In the genomic region with DNA sequence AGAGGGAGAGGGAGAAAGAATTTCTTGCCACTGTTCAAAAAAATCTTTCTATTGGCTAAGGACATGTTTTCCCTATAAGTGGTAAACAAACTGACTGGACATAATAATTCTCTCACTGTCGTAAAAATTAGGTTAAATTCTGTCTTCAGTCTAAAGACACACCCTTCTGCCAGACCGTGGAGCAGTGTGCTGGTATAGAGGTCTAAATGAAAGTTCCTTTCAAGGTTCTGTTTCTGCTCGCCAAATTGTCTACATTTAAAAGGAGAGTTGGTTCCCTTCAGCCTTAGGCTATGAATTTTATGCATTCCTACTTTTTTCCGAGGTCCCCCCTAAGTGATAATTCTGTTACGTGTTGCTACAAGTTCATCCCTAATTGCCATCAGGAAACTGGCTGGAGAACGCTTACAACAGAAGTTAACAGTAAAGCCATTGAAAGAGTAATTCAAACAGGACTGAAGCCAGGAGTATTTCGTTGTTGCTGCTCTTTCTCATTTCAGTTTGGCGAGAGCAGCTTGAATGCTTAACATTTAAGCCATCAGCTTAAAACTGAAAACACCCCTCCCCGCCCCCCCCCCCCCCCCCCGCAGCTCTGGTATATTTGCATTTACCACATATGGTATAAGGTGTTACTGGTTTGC, we compare ENCODE assay signal across 15 mouse cellular contexts. TPM values are rescaled to one million over a fixed set of nuclear protein-coding genes. Genes with fewer than 3 reads are reported as not detected.
DNase-seq lines count a peak whose midpoint lies in the region; ATAC-seq lines count a peak whose summit lies in the region.
"Had no signal": no experiment of that assay in that cellular context is flagged by ENCODE, and none has a peak within 500 bp of the region (broad histone marks: within the 10 kb centered on the region; RNA-seq: fewer than 3 reads in every experiment).

No protein-coding gene starts in this region.

- H3K9ac ChIP-seq in forebrain, embryonic 14.5 days (ENCODE audit: low read length) = no peak overlapping the region
- H3K9ac ChIP-seq in limb, embryonic 11.5 days (ENCODE audit: low read length) = no peak overlapping the region
- no peak overlapping the region for H3K9ac ChIP-seq in embryonic facial prominence, embryonic 13.5 days
- no peak overlapping the region for H3K9ac ChIP-seq in neural tube, embryonic 15.5 days (replicated peaks)
- H3K9ac ChIP-seq: heart, embryonic 15.5 days; hindbrain, embryonic 15.5 days; liver, embryonic 15.5 days had no signal

- no peak overlapping the region for H3K4me2 ChIP-seq in forebrain, embryonic 14.5 days (ENCODE audit: low read length)
- H3K4me2 ChIP-seq in limb, embryonic 11.5 days (ENCODE audit: low read depth, severe bottlenecking) = no peak overlapping the region
- peak overlapping the region; percentile 44 for H3K4me2 ChIP-seq in embryonic facial prominence, embryonic 13.5 days
- no peak overlapping the region; the same call in 1 of the 2 replicates for H3K4me2 ChIP-seq in neural tube, embryonic 15.5 days
- H3K4me2 ChIP-seq: heart, embryonic 15.5 days; liver, embryonic 15.5 days had no signal

- no peaks in the 10 kb centered on the region for H3K9me3 ChIP-seq in forebrain, embryonic 14.5 days (replicated peaks; ENCODE audit: control insufficient read depth, low read length)
- no peaks in the 10 kb centered on the region for H3K9me3 ChIP-seq in forebrain, embryonic 10.5 days
- no peaks in the 10 kb centered on the region for H3K9me3 ChIP-seq in limb, embryonic 11.5 days (ENCODE audit: control insufficient read depth, low read length)
- no peaks in the 10 kb centered on the region for H3K9me3 ChIP-seq in limb, embryonic 10.5 days (replicated peaks)
- no peaks in the 10 kb centered on the region for H3K9me3 ChIP-seq in embryonic facial prominence, embryonic 13.5 days
- no peaks in the 10 kb centered on the region for H3K9me3 ChIP-seq in neural tube, embryonic 15.5 days (replicated peaks)
- H3K9me3 ChIP-seq: heart, embryonic 15.5 days; hindbrain, embryonic 15.5 days; liver, embryonic 15.5 days had no signal

- peak; percentile 67 for DNase-seq in forebrain, embryonic 14.5 days (ENCODE audit: low spot score)
- no peak for DNase-seq in forebrain, embryonic 10.5 days (ENCODE audit: extremely low spot score, low spot score)
- no peak for DNase-seq in limb, embryonic 11.5 days (ENCODE audit: low spot score)
- DNase-seq in limb, embryonic 10.5 days (ENCODE audit: low spot score) = no peak
- no peak for DNase-seq in spleen, postnatal 10 days (ENCODE audit: low spot score in 2 of 2)
- DNase-seq in urinary bladder, postnatal 14 days (ENCODE audit: low spot score) = no peak
- DNase-seq: adrenal gland, postnatal 36 days; cerebellum, adult 11 months; gastrocnemius, postnatal 36 days; kidney, postnatal 14 days had no signal

- ATAC-seq in forebrain, embryonic 14.5 days = peak; percentile 57
- 0 out of 2 replicates have a peak, but pooled peaks have one; percentile 57 for ATAC-seq in limb, embryonic 11.5 days (ENCODE audit: insufficient number of reproducible peaks, low FRiP score, low TSS enrichment, low read depth)
- no peak for ATAC-seq in embryonic facial prominence, embryonic 13.5 days (ENCODE audit: insufficient number of reproducible peaks, insufficient read depth, low FRiP score, low TSS enrichment, low read depth)
- ATAC-seq in neural tube, embryonic 15.5 days (ENCODE audit: low FRiP score) = no peak

- WGBS in forebrain, embryonic 14.5 days = 18% methylated on average over 10 of the region's 10 CpGs
- WGBS in forebrain, embryonic 10.5 days = 42% methylated on average over 10 of the region's 10 CpGs
- 25% methylated on average over 10 of the region's 10 CpGs for WGBS in limb, embryonic 11.5 days
- 37% methylated on average over 10 of the region's 10 CpGs for WGBS in limb, embryonic 10.5 days
- WGBS in embryonic facial prominence, embryonic 13.5 days = 8% methylated on average over 10 of the region's 10 CpGs
- WGBS in neural tube, embryonic 15.5 days = 40% methylated on average over 10 of the region's 10 CpGs

- H3K4me1 ChIP-seq in forebrain, embryonic 14.5 days (ENCODE audit: control insufficient read depth, insufficient read depth, low read length) = no peaks in the 10 kb centered on the region
- H3K4me1 ChIP-seq in forebrain, embryonic 10.5 days = peaks cover 11% of the 10 kb centered on the region
- H3K4me1 ChIP-seq in limb, embryonic 11.5 days (ENCODE audit: control insufficient read depth, insufficient read depth, low read length) = no peaks in the 10 kb centered on the region
- H3K4me1 ChIP-seq in limb, embryonic 10.5 days = no peaks in the 10 kb centered on the region
- peaks cover 13% of the 10 kb centered on the region for H3K4me1 ChIP-seq in embryonic facial prominence, embryonic 13.5 days
- peaks cover 6% of the 10 kb centered on the region; the same call in 1 of the 2 replicates for H3K4me1 ChIP-seq in neural tube, embryonic 15.5 days
- H3K4me1 ChIP-seq: heart, embryonic 15.5 days; hindbrain, embryonic 15.5 days; liver, embryonic 15.5 days had no signal

- H3K4me3 ChIP-seq in forebrain, embryonic 14.5 days (ENCODE audit: low read depth, low read length) = no peak overlapping the region
- no peak overlapping the region for H3K4me3 ChIP-seq in forebrain, embryonic 10.5 days
- no peak overlapping the region for H3K4me3 ChIP-seq in limb, embryonic 11.5 days (ENCODE audit: low read depth, low read length)
- H3K4me3 ChIP-seq in limb, embryonic 10.5 days = no peak overlapping the region
- 0 out of 2 replicates have a peak overlapping the region, but pooled peaks have one; percentile 9 for H3K4me3 ChIP-seq in embryonic facial prominence, embryonic 13.5 days
- no peak overlapping the region for H3K4me3 ChIP-seq in neural tube, embryonic 15.5 days (replicated peaks)
- H3K4me3 ChIP-seq: heart, embryonic 15.5 days; hindbrain, embryonic 15.5 days; liver, embryonic 15.5 days had no signal

- no peaks in the 10 kb centered on the region for H3K36me3 ChIP-seq in forebrain, embryonic 14.5 days (ENCODE audit: control insufficient read depth, insufficient read depth, low read length)
- no peaks in the 10 kb centered on the region for H3K36me3 ChIP-seq in forebrain, embryonic 10.5 days (replicated peaks)
- H3K36me3 ChIP-seq in limb, embryonic 11.5 days (ENCODE audit: control insufficient read depth, insufficient read depth, low read length) = no peaks in the 10 kb centered on the region
- H3K36me3 ChIP-seq in limb, embryonic 10.5 days = no peaks in the 10 kb centered on the region
- H3K36me3 ChIP-seq in embryonic facial prominence, embryonic 13.5 days = no peaks in the 10 kb centered on the region
- H3K36me3 ChIP-seq in neural tube, embryonic 15.5 days = no peaks in the 10 kb centered on the region
- H3K36me3 ChIP-seq: heart, embryonic 15.5 days; hindbrain, embryonic 15.5 days had no signal

- H3K27ac ChIP-seq in forebrain, embryonic 14.5 days (ENCODE audit: low read depth, low read length) = no peak overlapping the region
- H3K27ac ChIP-seq in forebrain, embryonic 10.5 days = no peak overlapping the region
- no peak overlapping the region for H3K27ac ChIP-seq in limb, embryonic 11.5 days (replicated peaks; ENCODE audit: low read depth, low read length)
- no peak overlapping the region for H3K27ac ChIP-seq in limb, embryonic 10.5 days
- 0 out of 2 replicates have a peak overlapping the region, but pooled peaks have one; percentile 22 for H3K27ac ChIP-seq in embryonic facial prominence, embryonic 13.5 days
- peak overlapping the region; percentile 45; the same call in 1 of the 2 replicates for H3K27ac ChIP-seq in neural tube, embryonic 15.5 days (replicated peaks)
- H3K27ac ChIP-seq: heart, embryonic 15.5 days; hindbrain, embryonic 15.5 days; liver, embryonic 15.5 days had no signal

- H3K27me3 ChIP-seq in forebrain, embryonic 14.5 days (replicated peaks; ENCODE audit: control insufficient read depth, insufficient read depth, low read length) = no peaks in the 10 kb centered on the region
- H3K27me3 ChIP-seq in forebrain, embryonic 10.5 days (ENCODE audit: poor library complexity, severe bottlenecking) = no peaks in the 10 kb centered on the region
- no peaks in the 10 kb centered on the region for H3K27me3 ChIP-seq in limb, embryonic 11.5 days (ENCODE audit: control insufficient read depth, insufficient read depth, low read length)
- H3K27me3 ChIP-seq in limb, embryonic 10.5 days (ENCODE audit: low read depth, poor library complexity, severe bottlenecking) = no peaks in the 10 kb centered on the region
- H3K27me3 ChIP-seq in embryonic facial prominence, embryonic 13.5 days = no peaks in the 10 kb centered on the region
- H3K27me3 ChIP-seq in neural tube, embryonic 15.5 days (replicated peaks) = no peaks in the 10 kb centered on the region
- H3K27me3 ChIP-seq: heart, embryonic 15.5 days; hindbrain, embryonic 15.5 days; liver, embryonic 15.5 days had no signal

RNA-seq across cellular contexts. Expression of gene Kitl, which starts 35.8 kb away (rescaled TPM):
- polyA plus RNA-seq in forebrain, embryonic 14.5 days (2014; fragmentation: Nextera tagmentation; extraction: Ambion mirVana) = 59.4 and 83.6 TPM in 2 replicates
- 15.6 and 16.0 TPM in 2 replicates for polyA plus RNA-seq in forebrain, embryonic 10.5 days (2016; fragmentation: Nextera tagmentation; extraction: Ambion mirVana)
- 7.5 and 9.0 TPM in 2 replicates for polyA plus RNA-seq in limb, embryonic 11.5 days (2014; fragmentation: Nextera tagmentation; extraction: Ambion mirVana)
- polyA plus RNA-seq in limb, embryonic 10.5 days (2016; fragmentation: Nextera tagmentation; extraction: Ambion mirVana) = 7.0 and 9.0 TPM in 2 replicates
- 14.4 and 15.1 TPM in 2 replicates for polyA plus RNA-seq in embryonic facial prominence, embryonic 13.5 days (2015; fragmentation: Nextera tagmentation; extraction: Ambion mirVana)
- 24.5 and 26.5 TPM in 2 replicates for polyA plus RNA-seq in neural tube, embryonic 15.5 days (2015; fragmentation: Nextera tagmentation; extraction: Ambion mirVana)

Comparison
In these comparisons a context has a peak if more than half of its experiments do, and no peak if none do; other contexts are left out.
1. ATAC-seq: peak in forebrain, embryonic 14.5 days (single experiment) and limb, embryonic 11.5 days (single experiment); none in embryonic facial prominence, embryonic 13.5 days (single experiment) and neural tube, embryonic 15.5 days (single experiment).
2. H3K27ac ChIP-seq: peak in embryonic facial prominence, embryonic 13.5 days (single experiment) and neural tube, embryonic 15.5 days (single experiment); none in forebrain, embryonic 14.5 days (single experiment), forebrain, embryonic 10.5 days (single experiment), limb, embryonic 11.5 days (single experiment) and limb, embryonic 10.5 days (single experiment).